Mouse (Mus musculus) midbrain, postnatal 0 days (tissue): ENCODE measurements around the gene Zfp408. TPM values are rescaled to one million over a fixed set of nuclear protein-coding genes. Genes with fewer than 3 reads are reported as not detected.

Experiments
- ATAC-seq: fragments of 200-750 bp; cut with Nextera tagmentation; 2 replicates; pipeline ENCODE4 v1.8.0; 2017; ENCODE audit warnings: moderate number of reproducible peaks, mild to moderate bottlenecking, moderate TSS enrichment, moderate library complexity; ENCODE audit not compliant: low FRiP score
- DNase-seq: peaks from one replicate; pipeline ENCODE4 v3.0.0-alpha.2; 2015; ENCODE audit warnings: low spot score
- H3K27ac ChIP-seq: fragments of 300-500 bp; sonication (generic); 2 replicates; pipeline ENCODE4 v1.5.1; 2014; ENCODE audit warnings: low read depth, mild to moderate bottlenecking, low read length, mixed read lengths
- H3K27me3 ChIP-seq: fragments of 300-500 bp; sonication (generic); 2 replicates; pipeline ENCODE4 v1.6.1; 2014; ENCODE audit warnings: low read length, control low read depth, mixed read lengths; ENCODE audit not compliant: insufficient read depth
- H3K36me3 ChIP-seq: fragments of 300-500 bp; sonication (generic); 2 replicates; pipeline ENCODE4 v1.6.1; 2014; ENCODE audit warnings: low read length, control low read depth, mixed read lengths; ENCODE audit not compliant: insufficient read depth
- H3K4me1 ChIP-seq: fragments of 300-500 bp; sonication (generic); 2 replicates; pipeline ENCODE4 v1.6.1; 2014; ENCODE audit warnings: mild to moderate bottlenecking, control low read depth, antibody characterized with exemption, low read length, mixed read lengths; ENCODE audit not compliant: insufficient read depth
- H3K4me2 ChIP-seq: fragments of 300-500 bp; sonication (generic); 2 replicates; pipeline ENCODE4 v1.6.1; 2014; ENCODE audit warnings: low read depth, mild to moderate bottlenecking, low read length, mixed read lengths; ENCODE audit not compliant: poor library complexity, severe bottlenecking
- H3K4me3 ChIP-seq: fragments of 300-500 bp; sonication (generic); 2 replicates; pipeline ENCODE4 v1.5.1; 2014; ENCODE audit warnings: low read depth, mild to moderate bottlenecking, low read length, moderate library complexity
- H3K9ac ChIP-seq: fragments of 300-500 bp; sonication (generic); replicated peaks from 2 replicates; pipeline ENCODE4 v1.6.1; 2014; ENCODE audit warnings: mild to moderate bottlenecking, low read length, moderate library complexity, mixed read lengths; ENCODE audit not compliant: poor library complexity, severe bottlenecking
- H3K9me3 ChIP-seq: fragments of 300-500 bp; sonication (generic); 2 replicates; pipeline ENCODE4 v1.6.1; 2016; ENCODE audit warnings: low read length, control low read depth
- CTCF ChIP-seq: IDR thresholded peaks from 2 replicates; pipeline ENCODE4 v1.5.1; 2016; ENCODE audit warnings: antibody characterized with exemption, mild to moderate bottlenecking
- WGBS: fragments of 180-500 bp; shearing (Covaris S2); extraction: QIAGEN DNeasy Blood & Tissue Kit; methylation state at CpG from one replicate; pipeline ENCODE4 v1.1.7; 2014; 5-methylcytosine and 5-hydroxymethylcytosine counted together
- polyA plus RNA-seq: library from polyadenylated mRNA; unstranded; fragments of >200 nt; fragmentation: Nextera tagmentation; extraction: Ambion mirVana; gene quantifications from 2 replicates; pipeline ENCODE4 v1.2.1, GENCODE M21; 2015
- total RNA-seq: library from RNA; depleted of rRNA; stranded (reverse); fragments of >200 nt; gene quantifications from 2 replicates; pipeline ENCODE4 v1.2.3, GENCODE M21; 2014

The Zfp408 gene
- total and polyA plus RNA-seq, 2 experiments from 2014 or later: 10.7 to 14.9 TPM

GRCm38 (mm10) chr2:91670038-91670437 is 20.4 kb upstream of the Zfp408 start:
- Histone ChIP-seq H3K4me2 (no peak overlapping the region), H3K4me1 (no peaks in the 10 kb centered on the region), H3K4me3 (no peak overlapping the region), H3K36me3 (peaks cover 67% of the 10 kb centered on the region), H3K27me3 (no peaks in the 10 kb centered on the region), H3K27ac (no peak overlapping the region), H3K9ac (no peak overlapping the region), H3K9me3 (no peaks in the 10 kb centered on the region)
- TF ChIP-seq CTCF: no peak
- DNase-seq: no peak
- ATAC-seq: no peak
- 95% methylated on average over 6 of the region's 6 CpGs for WGBS

- ATAC-seq (no peak), DNase-seq (no peak)
- Histone ChIP-seq H3K4me2 (no peak overlapping the region), H3K9me3 (no peaks in the 10 kb centered on the region), H3K36me3 (peaks cover 67% of the 10 kb centered on the region), H3K9ac (no peak overlapping the region), H3K4me1 (no peaks in the 10 kb centered on the region), H3K27ac (no peak overlapping the region), H3K27me3 (no peaks in the 10 kb centered on the region), H3K4me3 (no peak overlapping the region)
- WGBS: 93% methylated on average over 8 of the region's 8 CpGs
- TF ChIP-seq CTCF: no peak
Measured at GRCm38 (mm10) chr2:91669326-91669725, 19.7 kb upstream of the Zfp408 start.

GRCm38 (mm10) chr2:91667747-91668146 is 18.2 kb upstream of the Zfp408 start:
- WGBS: 81% methylated on average over 2 of the region's 2 CpGs
- Histone ChIP-seq H3K27ac (no peak overlapping the region), H3K4me1 (no peaks in the 10 kb centered on the region), H3K9ac (no peak overlapping the region), H3K4me2 (no peak overlapping the region), H3K4me3 (no peak overlapping the region), H3K27me3 (no peaks in the 10 kb centered on the region), H3K9me3 (no peaks in the 10 kb centered on the region), H3K36me3 (peaks cover 74% of the 10 kb centered on the region)
- DNase-seq (no peak), ATAC-seq (no peak)
- no peak for TF ChIP-seq CTCF

- Histone ChIP-seq H3K4me1 (no peaks in the 10 kb centered on the region), H3K36me3 (peaks cover 80% of the 10 kb centered on the region), H3K9me3 (no peaks in the 10 kb centered on the region), H3K4me3 (no peak overlapping the region), H3K27me3 (no peaks in the 10 kb centered on the region), H3K9ac (no peak overlapping the region), H3K27ac (no peak overlapping the region), H3K4me2 (no peak overlapping the region)
- DNase-seq: no peak
- TF ChIP-seq CTCF: no peak
- no peak for ATAC-seq
- 98% methylated on average over 6 of the region's 6 CpGs for WGBS
Measured at GRCm38 (mm10) chr2:91666386-91666910, 16.9 kb upstream of the Zfp408 start.

- ATAC-seq: no peak
- Histone ChIP-seq H3K36me3 (peaks cover 72% of the 10 kb centered on the region), H3K9me3 (no peaks in the 10 kb centered on the region), H3K4me2 (no peak overlapping the region), H3K4me1 (no peaks in the 10 kb centered on the region), H3K27me3 (no peaks in the 10 kb centered on the region), H3K9ac (no peak overlapping the region), H3K27ac (no peak overlapping the region), H3K4me3 (no peak overlapping the region)
- no peak for DNase-seq
- TF ChIP-seq CTCF: no peak
Measured at GRCm38 (mm10) chr2:91664780-91665179, 15.2 kb upstream of the Zfp408 start.

- 93% methylated on average over 6 of the region's 6 CpGs for WGBS
- no peak for DNase-seq
- Histone ChIP-seq H3K4me3 (no peak overlapping the region), H3K27me3 (no peaks in the 10 kb centered on the region), H3K4me2 (no peak overlapping the region), H3K36me3 (peaks cover 70% of the 10 kb centered on the region), H3K9ac (no peak overlapping the region), H3K27ac (no peak overlapping the region), H3K4me1 (no peaks in the 10 kb centered on the region), H3K9me3 (no peaks in the 10 kb centered on the region)
- no peak for TF ChIP-seq CTCF
- no peak for ATAC-seq
Measured at GRCm38 (mm10) chr2:91660981-91661380, 11.4 kb upstream of the Zfp408 start.
